Mouse (Mus musculus) heart, embryonic 10.5 days (tissue): ENCODE data around the gene Btbd18. TPM values are rescaled to one million over a fixed set of nuclear protein-coding genes. Genes with fewer than 3 reads are reported as not detected.
A peak's percentile ranks its signal among the peaks of the same experiment; 100 is the strongest.

Experiments
- DNase-seq: peaks from one replicate; pipeline ENCODE4 v3.0.0-alpha.2; 2017; ENCODE audit warnings: low spot score
- H3K27ac ChIP-seq: fragments of 300-500 bp; sonication (generic); 2 replicates; pipeline ENCODE4 v1.5.1; 2016; ENCODE audit warnings: mild to moderate bottlenecking
- H3K27me3 ChIP-seq: fragments of 300-500 bp; sonication (generic); 2 replicates; pipeline ENCODE4 v1.6.1; 2016; ENCODE audit warnings: mild to moderate bottlenecking; ENCODE audit not compliant: poor library complexity, insufficient read depth, severe bottlenecking
- H3K36me3 ChIP-seq: fragments of 300-500 bp; sonication (generic); 2 replicates; pipeline ENCODE4 v1.6.1; 2016; ENCODE audit warnings: mild to moderate bottlenecking, moderate library complexity
- H3K4me1 ChIP-seq: fragments of 300-500 bp; sonication (generic); 2 replicates; pipeline ENCODE4 v1.6.1; 2016; ENCODE audit warnings: mild to moderate bottlenecking
- H3K4me3 ChIP-seq: fragments of 300-500 bp; sonication (generic); 2 replicates; pipeline ENCODE4 v1.5.1; 2016; ENCODE audit warnings: mild to moderate bottlenecking, moderate library complexity
- H3K9me3 ChIP-seq: fragments of 300-500 bp; sonication (generic); 2 replicates; pipeline ENCODE4 v1.6.1; 2016; ENCODE audit warnings: mild to moderate bottlenecking, moderate library complexity
- WGBS: fragments of 180-500 bp; shearing (Covaris S2); methylation state at CpG from one replicate; pipeline ENCODE4 v1.1.7; 2016; 5-methylcytosine and 5-hydroxymethylcytosine counted together
- polyA plus RNA-seq: library from polyadenylated mRNA; unstranded; fragments of >200 nt; fragmentation: Nextera tagmentation; extraction: Ambion mirVana; gene quantifications from 2 replicates; pipeline ENCODE4 v1.2.1, GENCODE M21; 2016

Gene Btbd18
- polyA plus RNA-seq, 1 experiment from 2014 or later: 0.29 TPM

DNA sequence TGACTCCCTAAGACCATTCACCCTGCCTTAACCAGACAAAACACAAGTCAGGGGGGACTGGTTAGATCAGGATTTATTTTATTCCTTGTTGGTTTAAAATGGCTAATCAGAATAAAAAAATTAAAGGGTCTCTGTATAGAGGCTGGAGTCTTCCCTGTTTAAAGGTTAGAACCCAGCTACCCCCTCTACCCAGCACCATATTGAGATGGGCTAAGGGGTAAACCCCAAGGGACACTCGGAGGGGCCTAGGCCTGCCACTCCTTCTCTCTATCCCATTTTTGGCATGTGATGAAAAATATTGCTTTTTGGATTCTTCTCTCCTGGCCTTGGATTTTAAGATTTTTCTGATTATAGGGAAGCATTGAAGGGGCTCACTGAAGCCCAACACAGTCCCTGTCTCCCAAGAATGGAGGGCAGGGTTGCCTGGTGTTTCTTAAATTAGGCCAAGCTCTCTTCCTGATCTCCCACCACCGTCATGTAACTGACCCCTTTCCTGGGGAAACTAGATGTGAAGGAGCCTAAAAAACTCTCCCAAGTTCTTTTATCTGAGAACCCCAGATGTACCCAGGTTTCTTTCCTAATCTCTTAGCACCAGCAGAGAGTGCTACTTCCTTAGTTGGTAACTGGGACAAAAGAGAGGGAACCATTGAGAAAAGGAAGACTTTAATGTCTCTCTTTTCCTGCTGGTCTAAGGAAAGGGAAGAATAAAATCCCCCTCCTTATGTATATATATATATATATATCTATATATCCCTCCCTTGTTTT lies 29.4 kb downstream of the Btbd18 start:
- Histone ChIP-seq H3K36me3 (peaks cover 89% of the 10 kb centered on the region), H3K4me1 (no peaks in the 10 kb centered on the region), H3K27ac (no peak overlapping the region), H3K27me3 (no peaks in the 10 kb centered on the region), H3K4me3 (no peak overlapping the region), H3K9me3 (no peaks in the 10 kb centered on the region)
- DNase-seq: no peak
- 63% methylated on average over 2 of the region's 2 CpGs for WGBS

DNA sequence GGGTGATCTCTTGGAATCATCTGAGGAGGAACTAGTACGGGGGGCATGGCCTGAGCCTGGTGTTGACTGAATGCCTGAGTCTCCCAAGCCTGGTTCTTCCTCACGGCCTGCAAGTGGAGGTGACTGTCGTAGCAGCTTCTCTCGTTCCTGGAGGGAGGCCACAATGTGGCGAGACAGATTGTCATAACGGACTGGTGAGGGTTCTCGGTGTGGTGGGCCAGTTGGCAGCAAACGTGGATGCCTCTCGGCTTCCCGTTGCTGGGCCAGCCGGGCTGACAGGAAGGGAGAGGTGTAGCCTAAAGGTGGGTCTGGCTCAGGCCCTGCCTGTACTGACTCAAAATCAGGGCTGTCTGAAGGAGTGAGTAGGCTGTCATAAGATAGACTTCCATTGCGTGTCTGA lies 31.2 kb downstream of the Btbd18 start:
- WGBS: 90% methylated on average over 12 of the region's 12 CpGs
- Histone ChIP-seq H3K4me1 (no peaks in the 10 kb centered on the region), H3K9me3 (no peaks in the 10 kb centered on the region), H3K27ac (no peak overlapping the region), H3K36me3 (peaks cover 95% of the 10 kb centered on the region), H3K4me3 (no peak overlapping the region), H3K27me3 (no peaks in the 10 kb centered on the region)
- no peak for DNase-seq

DNA sequence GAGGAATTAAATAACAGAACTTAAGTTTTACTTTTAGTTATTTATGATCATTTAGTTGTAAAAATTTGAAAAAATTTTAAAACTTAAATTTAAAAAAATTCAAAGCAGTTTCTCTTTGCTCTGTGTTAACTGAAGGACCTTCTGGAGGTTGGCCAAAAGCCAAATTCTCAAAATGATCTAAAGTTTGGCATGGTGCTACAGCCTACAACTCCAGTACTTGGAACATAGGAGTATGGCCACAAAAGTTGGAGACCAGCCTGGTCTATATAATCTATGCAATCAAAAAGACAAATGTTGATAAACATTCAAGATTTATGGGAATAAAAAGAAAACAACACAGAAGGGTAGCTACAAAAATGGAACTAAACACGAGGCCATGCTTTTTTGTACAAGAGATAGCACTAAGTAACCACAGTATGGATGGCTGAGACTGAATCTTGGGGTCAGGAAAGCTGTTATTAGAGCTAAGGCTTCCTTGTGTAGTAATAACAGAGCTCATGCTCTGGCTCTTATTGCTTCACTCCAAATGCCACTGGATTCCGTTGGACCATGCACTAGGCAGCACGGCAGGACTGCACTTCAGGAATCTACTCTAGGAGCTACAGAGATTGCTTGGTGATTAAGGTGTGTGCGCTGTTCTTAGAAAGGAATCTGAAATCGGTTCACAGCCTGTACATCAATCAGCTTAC lies 36.3 kb downstream of the Btbd18 start:
- no peaks in the 10 kb centered on the region for H3K9me3 ChIP-seq
- H3K4me3 ChIP-seq: no peak overlapping the region
- H3K36me3 ChIP-seq: peaks cover 82% of the 10 kb centered on the region
- no peaks in the 10 kb centered on the region for H3K4me1 ChIP-seq
- no peak for DNase-seq
- WGBS: 89% methylated on average over 5 of the region's 5 CpGs
- no peaks in the 10 kb centered on the region for H3K27me3 ChIP-seq
- no peak overlapping the region for H3K27ac ChIP-seq

DNA sequence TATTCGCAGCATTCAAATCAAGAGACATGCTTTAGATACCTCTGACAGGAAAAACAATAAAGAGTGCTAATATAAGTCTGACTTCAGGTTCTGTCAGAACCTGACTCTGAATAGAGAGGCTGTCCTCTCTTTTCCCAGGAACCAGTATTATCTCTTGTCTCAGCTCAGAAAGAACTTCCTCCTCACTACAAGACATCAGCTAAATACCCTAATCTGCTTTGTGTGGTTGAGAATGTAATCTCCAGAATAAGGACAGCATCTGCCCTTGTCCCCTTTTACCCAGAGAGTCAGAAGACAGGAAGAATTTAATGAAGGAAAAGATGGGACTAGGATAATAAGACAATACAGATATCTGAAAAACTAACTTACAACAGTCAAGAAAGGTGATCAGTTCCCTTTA lies 44.6 kb downstream of the Btbd18 start:
- H3K9me3 ChIP-seq: no peaks in the 10 kb centered on the region
- no peak overlapping the region for H3K4me3 ChIP-seq
- no peak overlapping the region for H3K27ac ChIP-seq
- H3K4me1 ChIP-seq: no peaks in the 10 kb centered on the region
- DNase-seq: no peak
- WGBS: 89% methylated on average over 1 of the region's 1 CpGs
- H3K36me3 ChIP-seq: peaks cover 71% of the 10 kb centered on the region
- no peaks in the 10 kb centered on the region for H3K27me3 ChIP-seq

DNA sequence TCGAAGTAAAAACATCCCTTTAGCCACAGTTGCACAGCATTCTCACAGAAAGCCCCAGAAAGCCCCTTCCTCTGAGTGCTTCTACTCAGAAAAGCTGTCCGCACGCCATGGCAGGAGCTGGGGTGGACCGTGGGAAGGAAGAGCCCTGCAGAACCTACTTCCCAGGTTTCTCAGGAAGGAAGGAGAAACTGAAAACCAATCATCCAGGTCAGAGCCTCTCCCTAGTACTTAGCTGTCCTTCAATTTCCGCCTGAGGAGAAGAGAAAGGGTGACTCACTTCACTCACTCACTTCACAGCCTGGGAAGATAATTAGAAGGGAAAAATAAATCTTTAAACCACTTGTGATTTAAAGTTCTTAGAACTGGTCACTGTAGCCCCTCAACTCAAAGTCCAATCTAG lies 45.5 kb downstream of the Btbd18 start:
- Histone ChIP-seq H3K27me3 (no peaks in the 10 kb centered on the region), H3K36me3 (peaks cover 72% of the 10 kb centered on the region), H3K4me3 (no peak overlapping the region), H3K9me3 (no peaks in the 10 kb centered on the region), H3K27ac (no peak overlapping the region), H3K4me1 (no peaks in the 10 kb centered on the region)
- WGBS: 65% methylated on average over 5 of the region's 5 CpGs
- no peak for DNase-seq

DNA sequence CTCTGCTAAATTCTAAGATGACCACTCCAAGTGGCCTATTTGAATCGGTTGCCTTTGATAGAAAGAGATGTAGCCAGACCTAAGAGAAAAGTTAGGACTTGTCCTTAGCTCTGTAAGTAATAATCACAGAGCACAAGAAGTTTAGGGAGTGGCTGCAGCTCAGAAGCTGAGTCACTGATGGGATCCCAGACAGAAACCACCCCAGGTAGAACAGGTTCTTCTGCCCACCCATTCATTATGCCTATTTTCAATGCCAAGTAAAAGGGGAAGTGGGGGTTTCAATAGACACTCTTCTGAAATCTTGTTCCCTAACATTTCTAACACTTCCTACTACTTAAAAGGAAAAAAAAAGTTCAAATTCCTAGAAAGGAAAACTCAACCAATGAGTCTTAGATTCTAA lies 46.4 kb downstream of the Btbd18 start:
- Histone ChIP-seq H3K4me3 (no peak overlapping the region), H3K4me1 (no peaks in the 10 kb centered on the region), H3K27ac (no peak overlapping the region), H3K9me3 (no peaks in the 10 kb centered on the region), H3K36me3 (peaks cover 74% of the 10 kb centered on the region), H3K27me3 (no peaks in the 10 kb centered on the region)
- WGBS: 95% methylated on average over 1 of the region's 1 CpGs
- DNase-seq: no peak

DNA sequence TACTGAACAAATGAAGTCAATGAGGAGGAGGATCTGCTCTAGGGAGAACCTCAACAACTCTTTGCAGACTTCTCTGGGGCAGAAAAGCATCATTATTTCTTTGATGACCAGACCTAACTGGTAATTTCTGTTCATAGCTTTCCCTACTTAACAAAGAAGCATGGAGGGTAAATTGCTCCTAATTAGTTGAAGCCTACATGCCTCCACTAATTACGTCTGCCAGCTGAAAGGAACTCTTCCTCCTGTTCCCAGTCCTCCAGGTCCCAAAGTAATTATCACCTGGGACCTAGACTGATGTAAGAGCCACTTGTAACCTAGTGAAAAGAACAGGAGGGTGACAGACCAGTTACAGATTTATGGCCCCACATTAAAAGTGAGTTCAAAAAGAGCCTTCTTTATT lies 48.6 kb downstream of the Btbd18 start:
- 60% methylated on average over 1 of the region's 1 CpGs for WGBS
- H3K9me3 ChIP-seq: no peaks in the 10 kb centered on the region
- no peak for DNase-seq
- H3K36me3 ChIP-seq: peaks cover 64% of the 10 kb centered on the region
- H3K4me3 ChIP-seq: no peak overlapping the region
- no peaks in the 10 kb centered on the region for H3K27me3 ChIP-seq
- H3K4me1 ChIP-seq: no peaks in the 10 kb centered on the region
- no peak overlapping the region for H3K27ac ChIP-seq

DNA sequence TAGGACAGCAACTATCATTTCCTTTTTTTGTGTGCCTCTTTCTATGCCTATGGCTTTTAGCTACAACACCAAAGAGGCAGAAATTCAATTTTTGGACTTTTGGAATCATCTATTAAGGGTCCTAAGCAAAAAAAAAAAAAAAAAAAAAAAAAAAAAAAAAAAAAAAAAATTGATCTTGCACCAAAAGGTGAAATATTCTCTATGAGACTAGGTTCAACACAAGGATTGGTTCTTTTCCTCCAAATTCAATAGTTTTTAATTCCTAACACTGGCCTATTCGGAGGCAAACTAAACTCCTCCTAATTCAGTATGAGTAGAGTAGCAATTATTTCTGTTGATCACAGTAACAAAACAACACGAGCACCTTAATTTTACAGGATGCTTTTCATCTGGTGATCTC lies 53.0 kb downstream of the Btbd18 start:
- no peak overlapping the region for H3K4me3 ChIP-seq
- WGBS: 91% methylated on average over 2 of the region's 2 CpGs
- H3K36me3 ChIP-seq: peaks cover 38% of the 10 kb centered on the region
- no peak for DNase-seq
- no peaks in the 10 kb centered on the region for H3K9me3 ChIP-seq
- H3K27ac ChIP-seq: no peak overlapping the region
- H3K27me3 ChIP-seq: no peaks in the 10 kb centered on the region
- peaks cover 12% of the 10 kb centered on the region for H3K4me1 ChIP-seq

DNA sequence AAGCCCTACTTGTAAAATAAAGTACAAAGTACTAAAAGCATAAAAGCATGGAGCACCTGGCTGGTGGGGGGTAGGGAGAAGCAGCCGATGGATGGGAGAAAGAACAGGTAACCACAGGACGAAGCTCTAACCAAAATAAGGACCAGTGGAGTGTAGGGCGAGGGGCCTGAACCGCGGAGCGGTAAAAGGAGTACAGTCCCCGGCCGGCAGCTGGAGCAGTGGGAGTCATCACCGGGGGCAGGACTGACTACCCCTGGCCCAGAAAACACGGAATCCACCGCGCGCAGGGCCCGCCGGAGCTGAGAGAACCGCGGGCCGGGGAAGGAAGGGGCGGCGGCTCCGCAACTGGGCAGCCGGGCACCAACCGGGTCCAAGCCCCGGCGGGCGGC lies 55.5 kb downstream of the Btbd18 start:
- peaks cover 15% of the 10 kb centered on the region for H3K4me1 ChIP-seq
- peaks cover 16% of the 10 kb centered on the region for H3K36me3 ChIP-seq
- DNase-seq: peak; percentile 84
- no peaks in the 10 kb centered on the region for H3K9me3 ChIP-seq
- WGBS: 0% methylated on average over 25 of the region's 26 CpGs
- H3K4me3 ChIP-seq: peak overlapping the region; percentile 90
- H3K27ac ChIP-seq: peak overlapping the region; percentile 97
- no peaks in the 10 kb centered on the region for H3K27me3 ChIP-seq

DNA sequence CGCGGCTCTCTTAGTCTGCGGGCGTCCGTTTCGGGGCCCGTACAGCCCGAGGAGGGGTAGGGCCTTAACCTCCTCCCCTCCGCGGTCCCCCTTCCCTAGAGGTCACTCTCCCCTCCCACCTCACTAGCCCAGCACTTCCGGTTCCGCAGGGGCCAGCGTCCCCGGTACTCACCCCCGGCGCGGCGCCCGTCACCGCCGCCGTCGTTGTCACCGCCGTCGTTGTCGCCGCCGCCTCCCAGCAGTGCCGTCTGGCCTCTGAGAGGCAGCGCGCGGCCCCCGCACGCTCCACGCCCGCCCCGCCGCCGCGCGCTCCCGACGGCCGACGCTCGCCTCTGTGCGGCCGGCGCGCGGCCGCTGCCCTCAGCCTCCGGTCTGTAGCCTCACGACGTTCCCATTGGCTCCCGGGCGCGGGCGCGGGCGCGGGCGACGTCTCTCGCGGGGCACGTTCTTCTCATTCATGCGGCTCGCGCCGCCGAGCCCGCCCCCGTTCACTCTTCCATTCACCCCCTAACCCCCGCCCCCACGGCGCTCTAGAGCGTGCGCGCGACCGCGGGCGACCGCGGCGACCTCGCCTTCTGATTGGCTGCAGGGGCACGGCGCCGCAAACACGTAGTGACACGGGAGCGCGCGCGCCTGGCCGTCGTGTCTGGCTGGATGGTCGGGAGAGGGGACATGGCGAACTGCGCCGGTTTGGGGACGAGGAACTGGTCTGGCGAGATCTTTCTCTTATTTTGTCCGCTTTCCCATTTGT lies 56.1 kb downstream of the Btbd18 start, which contains the start of gene Zdhhc5:
TSS of gene Zdhhc5 (minus strand) at position 370 of the 751 bp plus-strand sequence.
- H3K36me3 ChIP-seq: peaks cover 11% of the 10 kb centered on the region
- peak; percentile 99 for DNase-seq
- peak within 1 kb of the TSS; percentile 97 for H3K27ac ChIP-seq
- under 1% methylated on average over 105 of the region's 107 CpGs for WGBS
- peaks cover 15% of the 10 kb centered on the region for H3K4me1 ChIP-seq
- no peaks in the 10 kb centered on the region for H3K9me3 ChIP-seq
- no peaks in the 10 kb centered on the region for H3K27me3 ChIP-seq
- peak within 1 kb of the TSS; percentile 90 for H3K4me3 ChIP-seq

DNA sequence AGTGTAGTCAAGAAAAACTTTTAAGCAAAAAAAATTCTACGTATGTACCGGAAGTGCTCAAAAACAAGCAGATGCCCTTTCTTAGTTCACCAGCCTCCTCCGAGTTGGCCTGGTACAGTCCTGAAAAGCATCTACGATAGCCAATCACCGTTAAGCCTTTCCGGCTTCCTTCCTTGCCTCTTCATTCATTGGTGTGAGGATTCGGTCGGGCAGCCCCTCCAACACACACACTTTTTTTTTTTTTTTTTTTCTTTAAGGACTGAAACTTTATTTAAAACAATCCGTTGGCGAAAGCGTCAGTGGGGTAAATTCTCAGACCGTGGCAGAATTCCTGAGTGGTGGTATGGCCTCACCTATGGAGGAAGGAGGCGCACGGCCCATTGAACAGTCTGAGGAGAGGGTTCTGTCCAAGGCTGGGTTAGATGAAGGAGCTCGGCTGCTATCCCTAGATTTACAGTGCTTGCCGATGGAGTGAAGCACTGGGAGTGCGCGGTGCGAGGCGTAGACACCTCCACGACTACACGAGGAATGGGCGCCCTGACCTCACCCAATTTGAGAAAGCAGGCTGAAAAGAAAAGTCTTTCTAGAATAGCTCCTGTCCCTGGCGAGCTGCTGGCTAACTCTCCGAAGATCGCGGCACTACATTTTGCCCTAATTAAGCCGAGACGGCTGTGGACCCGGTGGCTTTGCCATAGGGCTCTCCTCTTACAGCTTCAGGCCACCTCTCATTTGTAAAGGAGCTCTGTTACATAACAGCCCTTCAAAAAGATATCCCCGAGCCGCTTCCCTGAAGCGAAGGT lies 56.9 kb downstream of the Btbd18 start:
- peaks cover 15% of the 10 kb centered on the region for H3K4me1 ChIP-seq
- peak; percentile 97 for DNase-seq

More for the DNA sequence above, 56.9 kb downstream of the Btbd18 start:
- Histone ChIP-seq H3K4me3 (peak overlapping the region; percentile 90), H3K9me3 (no peaks in the 10 kb centered on the region), H3K27ac (peak overlapping the region; percentile 97), H3K36me3 (peaks cover 3% of the 10 kb centered on the region), H3K27me3 (no peaks in the 10 kb centered on the region)
- WGBS: under 1% methylated on average over 33 of the region's 33 CpGs
